Mouse (Mus musculus) c-Kit-negative CD71-positive TER-119-positive erythroid progenitor cells, embryonic 14.5 days (primary cell): ENCODE data around the gene Six5.
"Not testable (repeated sequence)": the region's sequence is repeated elsewhere in the genome, so short reads cannot be mapped to it uniquely, and the experiment has no call there.

ENCODE experiments used
- DNase-seq: peaks from one replicate; pipeline ENCODE4 v3.0.0-alpha.2; 2013; ENCODE audit warnings: low read depth, low spot score

The Six5 gene

GRCm38 (mm10) chr7:19094471-19094825 lies at the start of gene Six5:
Gene Six5, plus strand, starts transcription at chr7:19094594.
- DNase-seq, result no peak

GRCm38 (mm10) chr7:19044616-19045015 lies 49.8 kb upstream of the Six5 start:
- DNase-seq, result no peak

GRCm38 (mm10) chr7:19046286-19047069 lies 47.9 kb upstream of the Six5 start:
- no peak for DNase-seq

- no peak for DNase-seq
Observed at GRCm38 (mm10) chr7:19048006-19048527, 46.3 kb upstream of the Six5 start.

GRCm38 (mm10) chr7:19049252-19049651 lies 45.1 kb upstream of the Six5 start:
- DNase-seq, result no peak

- no peak for DNase-seq
Observed at GRCm38 (mm10) chr7:19050172-19050571, 44.2 kb upstream of the Six5 start.

GRCm38 (mm10) chr7:19051161-19051560 lies 43.2 kb upstream of the Six5 start:
- no peak for DNase-seq

GRCm38 (mm10) chr7:19052345-19053135 lies 41.9 kb upstream of the Six5 start:
- no peak for DNase-seq

- DNase-seq, result no peak
Observed at GRCm38 (mm10) chr7:19053136-19053532, 41.3 kb upstream of the Six5 start.

- DNase-seq, result no peak
Observed at GRCm38 (mm10) chr7:19054047-19054776, 40.2 kb upstream of the Six5 start, which contains the start of gene Rsph6a. Gene Rsph6a, plus strand, starts transcription at chr7:19054690.

GRCm38 (mm10) chr7:19054777-19055076 lies 39.7 kb upstream of the Six5 start:
- no peak for DNase-seq

- no peak for DNase-seq
Observed at GRCm38 (mm10) chr7:19055108-19055507, 39.3 kb upstream of the Six5 start.

GRCm38 (mm10) chr7:19057405-19057804 lies 37.0 kb upstream of the Six5 start:
- DNase-seq, result no peak

GRCm38 (mm10) chr7:19065896-19066295 lies 28.5 kb upstream of the Six5 start:
- no peak for DNase-seq

- no peak for DNase-seq
Observed at GRCm38 (mm10) chr7:19067063-19067462, 27.3 kb upstream of the Six5 start.

- DNase-seq, result no peak
Observed at GRCm38 (mm10) chr7:19067935-19068334, 26.5 kb upstream of the Six5 start.

- peak; percentile 62 for DNase-seq
Observed at GRCm38 (mm10) chr7:19068707-19069106, 25.7 kb upstream of the Six5 start.

GRCm38 (mm10) chr7:19069500-19069899 lies 24.9 kb upstream of the Six5 start:
- DNase-seq, result no peak

GRCm38 (mm10) chr7:19071024-19071423 lies 23.4 kb upstream of the Six5 start:
- DNase-seq, result not testable (repeated sequence)

GRCm38 (mm10) chr7:19073504-19073903 lies 20.9 kb upstream of the Six5 start:
- no peak for DNase-seq

- DNase-seq, result no peak
Observed at GRCm38 (mm10) chr7:19074494-19074893, 19.9 kb upstream of the Six5 start.

GRCm38 (mm10) chr7:19075231-19075630 lies 19.2 kb upstream of the Six5 start:
- no peak for DNase-seq
